Mouse (Mus musculus): Measurements from ENCODE around the gene Ctnna3.
A peak's percentile ranks its signal among the peaks of the same experiment; 100 is the strongest.

Ctnna3 gene

GRCm38 (mm10) chr10:63532381-63532780 is 102.5 kb downstream of the Ctnna3 start:
- no peak for DNase-seq

- no peak for DNase-seq
Observed at GRCm38 (mm10) chr10:63541754-63542153, 111.9 kb downstream of the Ctnna3 start.

- DNase-seq = no peak
Observed at GRCm38 (mm10) chr10:63542493-63542892, 112.6 kb downstream of the Ctnna3 start.

- no peak for DNase-seq
Observed at GRCm38 (mm10) chr10:63566691-63567090, 136.8 kb downstream of the Ctnna3 start.

- DNase-seq = no peak
Observed at GRCm38 (mm10) chr10:63571561-63571960, 141.7 kb downstream of the Ctnna3 start.

GRCm38 (mm10) chr10:63572866-63573265 is 143.0 kb downstream of the Ctnna3 start:
- no peak for DNase-seq

- peak; percentile 9 to 39 for DNase-seq
Observed at GRCm38 (mm10) chr10:63574100-63574609, 144.3 kb downstream of the Ctnna3 start.

- peak; percentile 95 to 96 for DNase-seq
Observed at GRCm38 (mm10) chr10:63582608-63583007, 152.7 kb downstream of the Ctnna3 start.

GRCm38 (mm10) chr10:63583798-63584374 is 154.0 kb downstream of the Ctnna3 start:
- no peak for DNase-seq

- DNase-seq = no peak
Observed at GRCm38 (mm10) chr10:63599417-63599816, 169.5 kb downstream of the Ctnna3 start.

- DNase-seq = no peak
Observed at GRCm38 (mm10) chr10:63601206-63601605, 171.3 kb downstream of the Ctnna3 start.

- no peak for DNase-seq
Observed at GRCm38 (mm10) chr10:63628546-63628945, 198.6 kb downstream of the Ctnna3 start.

- DNase-seq = no peak
Observed at GRCm38 (mm10) chr10:63633915-63634314, 204.0 kb downstream of the Ctnna3 start.

GRCm38 (mm10) chr10:63637987-63638386 is 208.1 kb downstream of the Ctnna3 start:
- no peak for DNase-seq

GRCm38 (mm10) chr10:63647300-63647699 is 217.4 kb downstream of the Ctnna3 start:
- DNase-seq = no peak

GRCm38 (mm10) chr10:63650307-63650706 is 220.4 kb downstream of the Ctnna3 start:
- DNase-seq = no peak

- DNase-seq = peak; percentile 20 to 35
Observed at GRCm38 (mm10) chr10:63652887-63653286, 223.0 kb downstream of the Ctnna3 start.

- peak; percentile 18 to 56 for DNase-seq
Observed at GRCm38 (mm10) chr10:63653571-63653970, 223.7 kb downstream of the Ctnna3 start.

- no peak for DNase-seq
Observed at GRCm38 (mm10) chr10:63654560-63654959, 224.7 kb downstream of the Ctnna3 start.

GRCm38 (mm10) chr10:63676343-63676742 is 246.4 kb downstream of the Ctnna3 start:
- DNase-seq = no peak

GRCm38 (mm10) chr10:63689233-63689632 is 259.3 kb downstream of the Ctnna3 start:
- DNase-seq = no peak

GRCm38 (mm10) chr10:63689651-63690050 is 259.8 kb downstream of the Ctnna3 start:
- DNase-seq = no peak

GRCm38 (mm10) chr10:63692039-63692438 is 262.1 kb downstream of the Ctnna3 start:
- DNase-seq = peak; percentile 13 to 32

- DNase-seq = no peak
Observed at GRCm38 (mm10) chr10:63710211-63710610, 280.3 kb downstream of the Ctnna3 start.

- no peak for DNase-seq
Observed at GRCm38 (mm10) chr10:63712530-63712929, 282.6 kb downstream of the Ctnna3 start.
